Mouse (Mus musculus) T-helper 17 cell (primary cell): Measurements from ENCODE around the gene Zfp605.
"Not testable (repeated sequence)": the region's sequence is repeated elsewhere in the genome, so short reads cannot be mapped to it uniquely, and the experiment has no call there.

Experiments used
- in situ Hi-C, 2 experiments: fragments of 300-600 bp; cut with MboI, MseI; formaldehyde crosslinking; loops; 1 replicate in 1 of 2; 2 replicates in 1 of 2; pipeline ENCODE4 v1.15.1; 2025; ENCODE audit warnings: high pct_unique_total_duplicates in 2 of 2

Gene Zfp605

DNA sequence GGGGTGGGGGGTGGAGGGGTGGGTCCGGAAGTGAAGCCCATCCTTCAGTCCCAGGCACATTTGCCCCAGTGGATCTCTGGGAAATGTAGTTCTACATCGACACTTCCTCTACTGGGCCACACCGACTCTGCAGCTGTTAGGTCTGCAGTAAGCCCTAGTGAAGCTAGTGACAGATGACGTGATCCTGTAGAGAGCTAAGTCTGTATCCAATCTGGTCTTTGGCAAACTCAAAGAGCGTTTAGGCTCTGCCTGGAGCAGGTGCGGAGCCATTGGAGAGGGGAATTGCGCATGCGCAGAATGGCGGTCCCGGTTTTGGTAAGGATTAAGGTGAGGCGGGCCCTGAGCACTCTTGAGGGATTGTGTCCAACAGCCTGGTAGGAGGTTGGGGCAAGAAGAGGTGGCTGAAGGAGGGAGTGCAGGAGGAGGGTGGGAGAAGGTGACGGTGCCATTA is at the start of gene Zfp605:
Gene Zfp605 (plus strand): TSS at position 102 of the 451 bp plus-strand sequence.
- in situ Hi-C loops, result loop anchor here (5.0 to 10.0 kb wide), 4 partner anchors 183 to 1155 kb away; no protein-coding TSS in a partner anchor

GRCm38 (mm10) chr5:110072413-110072812 is 37.5 kb upstream of the Zfp605 start, which contains the start of gene Gm17655:
Gene Gm17655 (minus strand): TSS chr5:110072513.
- in situ Hi-C loops, result not testable (repeated sequence)

- in situ Hi-C loops, result no loop called here
Measured at GRCm38 (mm10) chr5:110082961-110083360, 26.9 kb upstream of the Zfp605 start.

DNA sequence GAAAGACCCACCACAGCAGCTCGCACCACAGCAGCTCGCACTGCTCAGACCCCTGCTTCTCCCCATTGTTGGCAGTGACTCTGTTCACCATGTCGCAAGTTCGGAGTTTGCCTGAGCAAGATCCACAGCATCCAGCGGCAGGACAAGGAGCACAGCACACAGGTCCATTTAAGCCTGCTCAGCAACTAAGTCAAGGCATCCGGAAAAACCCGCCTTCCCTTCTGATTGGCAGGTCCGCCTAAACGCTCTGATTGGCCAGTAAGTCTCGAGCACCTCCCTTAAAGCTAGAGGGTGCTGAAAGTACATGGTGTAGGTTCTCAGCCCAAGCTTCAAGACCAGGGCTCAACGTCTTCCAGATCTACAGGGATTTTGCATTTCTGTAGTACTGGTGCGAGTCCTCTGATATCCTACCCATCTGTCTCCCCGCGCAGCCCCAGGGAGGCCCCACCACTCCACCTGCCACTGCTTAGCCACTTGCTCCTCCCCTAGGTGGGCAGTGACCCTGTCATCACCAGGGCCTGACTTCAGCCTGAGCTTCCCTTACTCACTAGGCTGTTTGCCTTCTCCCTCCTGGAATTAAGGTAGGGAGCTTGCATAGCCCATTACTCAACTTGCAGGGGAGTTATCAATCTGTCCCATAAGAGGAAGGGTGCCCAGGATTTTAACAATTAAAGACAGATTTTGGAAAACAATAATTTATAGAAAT is 23.6 kb upstream of the Zfp605 start:
- in situ Hi-C loops, result no loop called here

GRCm38 (mm10) chr5:110091546-110091945 is 18.3 kb upstream of the Zfp605 start:
- in situ Hi-C loops, result loop anchor here in 1 of 2 experiments (10.0 kb wide), 2 partner anchors 227 to 1897 kb away; no protein-coding TSS in a partner anchor

DNA sequence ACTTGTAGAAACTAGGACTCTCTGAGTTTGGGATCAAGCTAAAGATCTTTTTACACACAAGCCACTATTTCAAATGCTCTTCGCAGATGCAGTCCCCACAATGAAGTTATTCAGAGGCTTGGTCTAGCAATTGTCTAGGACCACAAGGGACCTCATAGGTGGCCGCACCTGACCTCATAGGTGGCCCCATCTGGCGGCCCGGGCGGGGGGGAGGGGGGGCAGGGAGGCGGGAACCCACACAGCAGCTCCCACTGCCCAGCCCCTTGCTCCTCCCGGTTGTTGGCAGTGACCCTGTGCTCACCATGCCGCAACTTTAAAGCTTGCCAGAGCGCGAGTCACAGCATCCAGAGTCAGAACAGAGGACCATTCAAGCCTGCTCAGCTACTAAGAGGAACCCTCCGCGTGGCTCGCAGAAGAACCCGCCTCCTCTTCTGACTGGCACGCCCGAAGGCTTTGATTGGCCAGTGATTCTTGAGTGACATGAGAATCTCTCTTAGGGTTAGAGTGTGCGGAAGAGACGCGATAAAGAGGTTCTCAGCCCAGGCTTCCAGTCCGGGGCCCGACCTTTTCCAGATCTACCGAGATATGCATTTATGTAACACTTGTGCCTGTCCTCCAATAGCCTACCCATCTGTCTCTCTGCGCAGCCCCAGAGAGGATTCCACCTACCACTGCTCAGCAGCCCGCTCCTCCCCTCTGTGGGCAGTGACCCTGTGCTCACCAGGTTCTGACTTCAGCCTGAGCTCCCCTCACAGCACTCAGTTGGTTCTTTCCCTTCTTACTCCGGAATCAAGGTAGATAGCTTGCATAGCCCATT is 15.7 kb upstream of the Zfp605 start, which contains the start of gene Gm35315:
Gene Gm35315 (minus strand): TSS at position 391 of the 817 bp plus-strand sequence.
- in situ Hi-C loops, result loop anchor here in 1 of 2 experiments (10.0 kb wide), 2 partner anchors 229 to 1899 kb away; no protein-coding TSS in a partner anchor

- in situ Hi-C loops, result loop anchor here in 1 of 2 experiments (10.0 kb wide), 2 partner anchors 230 to 1900 kb away; no protein-coding TSS in a partner anchor
Measured at GRCm38 (mm10) chr5:110094847-110095213, 15.1 kb upstream of the Zfp605 start.

GRCm38 (mm10) chr5:110098991-110099477 is 10.9 kb upstream of the Zfp605 start:
- in situ Hi-C loops, result loop anchor here in 1 of 2 experiments (10.0 kb wide), 2 partner anchors 234 to 1904 kb away; no protein-coding TSS in a partner anchor

DNA sequence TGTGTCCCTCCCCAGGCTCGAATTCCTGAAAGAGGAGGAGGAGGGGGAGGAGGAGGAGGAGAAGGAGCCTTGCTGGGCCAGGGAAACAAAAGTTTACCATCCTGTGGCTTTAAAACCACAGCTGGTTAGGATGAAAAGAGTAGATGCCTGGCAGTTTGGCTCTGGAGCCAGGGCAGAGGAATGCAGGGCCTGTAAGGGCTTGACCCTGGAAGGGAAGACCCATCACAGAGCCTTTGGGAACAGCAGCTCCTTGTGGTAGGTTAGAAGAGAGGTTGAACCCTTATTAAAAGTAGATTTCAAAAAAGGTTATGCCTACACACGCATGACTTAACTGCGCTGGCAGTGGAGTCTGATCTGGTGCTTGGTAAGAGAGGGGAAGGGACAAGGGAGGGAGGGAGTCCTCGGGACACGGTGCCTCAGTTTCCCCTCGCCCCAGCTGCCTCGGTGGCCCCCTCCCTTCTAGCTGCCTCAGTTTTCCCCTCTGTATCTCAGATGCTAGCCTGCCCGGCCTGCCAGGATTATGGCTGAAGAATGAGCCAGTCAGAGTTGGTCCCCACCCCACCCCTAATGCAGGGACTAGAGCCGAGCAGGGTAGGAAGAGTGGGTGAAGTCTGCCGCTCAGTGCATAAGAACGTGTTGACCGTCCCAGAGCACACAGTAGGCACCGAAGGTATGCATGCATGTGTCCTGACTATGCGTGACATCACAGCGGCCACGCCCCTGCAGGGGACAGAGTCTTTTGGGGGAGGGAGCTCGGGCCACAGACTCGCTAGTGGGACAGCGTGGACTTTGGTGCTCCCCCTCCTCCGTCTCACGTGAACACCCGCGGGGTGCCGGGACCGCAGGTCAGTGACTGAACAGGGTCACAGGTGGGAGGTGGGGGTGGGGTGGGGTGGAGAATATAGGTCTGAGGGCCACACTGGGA is 10.0 kb upstream of the Zfp605 start, which contains the start of gene Plcxd1:
Gene Plcxd1 (plus strand): TSS at position 314 of the 925 bp plus-strand sequence.
- in situ Hi-C loops, result loop anchor here in 1 of 2 experiments (5.0 to 10.0 kb wide), 4 partner anchors 235 to 1905 kb away; no protein-coding TSS in a partner anchor

GRCm38 (mm10) chr5:110100921-110101631 is 8.8 kb upstream of the Zfp605 start:
- in situ Hi-C loops, result loop anchor here in 1 of 2 experiments (5.0 to 10.0 kb wide), 2 partner anchors 1164 to 1404 kb away; no protein-coding TSS in a partner anchor

GRCm38 (mm10) chr5:110101716-110102347 is 8.1 kb upstream of the Zfp605 start:
- in situ Hi-C loops, result loop anchor here in 1 of 2 experiments (5.0 to 10.0 kb wide), 2 partner anchors 1163 to 1405 kb away; no protein-coding TSS in a partner anchor

GRCm38 (mm10) chr5:110102429-110102828 is 7.5 kb upstream of the Zfp605 start:
- in situ Hi-C loops, result loop anchor here in 1 of 2 experiments (5.0 to 10.0 kb wide), 2 partner anchors 1162 to 1405 kb away; no protein-coding TSS in a partner anchor

- in situ Hi-C loops, result loop anchor here in 1 of 2 experiments (5.0 to 10.0 kb wide), 2 partner anchors 1162 to 1406 kb away; no protein-coding TSS in a partner anchor
Measured at GRCm38 (mm10) chr5:110102853-110103625, 6.9 kb upstream of the Zfp605 start.

DNA sequence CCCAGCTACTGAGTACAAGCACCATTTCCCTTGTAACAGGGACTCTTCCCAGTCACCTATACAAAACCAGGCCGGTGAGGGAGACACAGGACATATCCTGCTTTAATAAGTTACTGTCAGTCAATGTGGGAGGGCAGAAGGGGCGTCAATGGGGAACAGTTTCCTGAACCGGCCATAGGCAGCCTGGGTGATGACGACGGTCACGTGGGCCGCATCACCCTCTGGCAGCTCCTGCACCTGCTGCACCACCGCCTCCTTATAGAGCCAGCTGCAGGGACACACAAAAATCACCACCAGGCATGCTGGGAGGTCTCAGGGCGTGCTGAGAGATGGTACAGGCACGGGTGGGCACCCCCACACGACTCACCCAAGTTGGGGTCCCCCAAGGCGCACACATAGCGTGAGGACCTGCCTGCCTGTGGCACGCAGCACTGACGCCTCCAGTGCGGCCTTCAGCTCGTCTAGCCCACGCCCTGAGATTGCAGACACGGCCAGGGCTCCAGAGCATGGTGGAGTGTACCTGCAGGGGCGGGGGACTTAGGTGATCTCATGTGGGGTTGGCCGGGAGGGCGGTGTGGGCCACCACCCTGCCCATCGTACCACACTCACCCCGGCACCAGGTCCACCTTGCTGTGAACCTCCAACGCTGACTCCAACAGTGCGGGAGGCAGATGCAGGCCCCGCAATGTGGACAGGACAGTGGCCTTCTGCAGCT is 5.8 kb upstream of the Zfp605 start:
- in situ Hi-C loops, result loop anchor here in 1 of 2 experiments (5.0 to 10.0 kb wide), 2 partner anchors 1161 to 1407 kb away; no protein-coding TSS in a partner anchor

GRCm38 (mm10) chr5:110104616-110105380 is 5.1 kb upstream of the Zfp605 start:
- in situ Hi-C loops, result loop anchor here (5.0 to 10.0 kb wide), 5 partner anchors 177 to 1407 kb away; no protein-coding TSS in a partner anchor

GRCm38 (mm10) chr5:110106140-110106871 is 3.6 kb upstream of the Zfp605 start:
- in situ Hi-C loops, result loop anchor here (5.0 to 10.0 kb wide), 4 partner anchors 179 to 1158 kb away; no protein-coding TSS in a partner anchor
